ENCODE assay signal across 8 mouse cellular contexts in genomic region chr3:88057902-88058696, GRCm38 (mm10). TPM values are rescaled to one million over a fixed set of nuclear protein-coding genes. Genes with fewer than 3 reads are reported as not detected.
DNase-seq lines count a peak whose midpoint lies in the region; ATAC-seq lines count a peak whose summit lies in the region.

Gene Naxe, minus strand, starts transcription at chr3:88058495.

- H3K4me1 ChIP-seq in hindbrain, embryonic 11.5 days (replicated peaks; ENCODE audit: control insufficient read depth, insufficient read depth, low read length) = 0 out of 2 replicates have a peak, but pooled peaks cover 4% of the 10 kb centered on the region

- peak within 1 kb of the TSS; percentile 87 for H3K9ac ChIP-seq in hindbrain, embryonic 11.5 days (ENCODE audit: low read depth, low read length)

- H3K4me2 ChIP-seq in hindbrain, embryonic 11.5 days (replicated peaks; ENCODE audit: low read depth, low read length) = peak within 1 kb of the TSS; percentile 85

- ATAC-seq in hindbrain, embryonic 11.5 days (ENCODE audit: low FRiP score) = peak; percentile 94

- under 1% methylated on average over 59 of the region's 60 CpGs for WGBS in hindbrain, embryonic 11.5 days

- peak; percentile 94 for DNase-seq in Muller cell, postnatal 12 days (ENCODE audit: inconsistent ontology term)
- peak; percentile 88 for DNase-seq in cerebellum, adult 9-11 months
- peak; percentile 66 to 84 for DNase-seq in frontal cortex, adult 2 months (ENCODE audit: extremely low spot score in 1 of 2, low spot score in 1 of 2)
- peak; percentile 95 for DNase-seq in hindbrain, embryonic 11.5 days (ENCODE audit: low spot score)
- DNase-seq in layer of hippocampus, postnatal 10 days (ENCODE audit: low spot score in 2 of 2) = peak; percentile 77 to 87
- peak; percentile 90 for DNase-seq in lung, postnatal 10 days
- peak; percentile 87 for DNase-seq in ovary, postnatal 36 days (ENCODE audit: low spot score)
- DNase-seq in thymus, postnatal 25 days = peak; percentile 84

- H3K27ac ChIP-seq in hindbrain, embryonic 11.5 days (ENCODE audit: low read depth, low read length) = peak within 1 kb of the TSS; percentile 78

- peak within 1 kb of the TSS; percentile 87 for H3K4me3 ChIP-seq in hindbrain, embryonic 11.5 days (ENCODE audit: low read depth, low read length)

- H3K9me3 ChIP-seq in hindbrain, embryonic 11.5 days (ENCODE audit: control insufficient read depth, low read length) = no peaks in the 10 kb centered on the region

- H3K27me3 ChIP-seq in hindbrain, embryonic 11.5 days (ENCODE audit: control insufficient read depth, insufficient read depth, low read length) = no peaks in the 10 kb centered on the region

- peaks cover 3% of the 10 kb centered on the region; the same call in 1 of the 2 replicates for H3K36me3 ChIP-seq in hindbrain, embryonic 11.5 days (ENCODE audit: control insufficient read depth, insufficient read depth, low read length)

RNA-seq across cellular contexts. Expression of gene Naxe, which starts in this region (rescaled TPM):
- 79.5 and 90.3 TPM in 2 replicates for polyA plus RNA-seq in frontal cortex, adult 2 months (2012; rRNA removed)
- 133 and 138 TPM in 2 replicates for polyA plus RNA-seq in hindbrain, embryonic 11.5 days (2014; fragmentation: Nextera tagmentation; extraction: Ambion mirVana)
- 10 to 100 TPM; 68.4 to 70.1 TPM for total RNA-seq in layer of hippocampus, postnatal 10 days (2021)

Comparison
In these comparisons a context has a peak if more than half of its experiments do, and no peak if none do; other contexts are left out.
1. Peak in every context shown above with its lines: DNase-seq, ATAC-seq, H3K4me3 ChIP-seq and H3K27ac ChIP-seq.